Mouse (Mus musculus): ENCODE measurements at regions not wholly inside any gene's neighbourhood (a gene's known extent, or its start where the extent isn't known, plus 50 kb on each side); places are given as distances from the start of the nearest gene placed in this dataset.

DNA sequence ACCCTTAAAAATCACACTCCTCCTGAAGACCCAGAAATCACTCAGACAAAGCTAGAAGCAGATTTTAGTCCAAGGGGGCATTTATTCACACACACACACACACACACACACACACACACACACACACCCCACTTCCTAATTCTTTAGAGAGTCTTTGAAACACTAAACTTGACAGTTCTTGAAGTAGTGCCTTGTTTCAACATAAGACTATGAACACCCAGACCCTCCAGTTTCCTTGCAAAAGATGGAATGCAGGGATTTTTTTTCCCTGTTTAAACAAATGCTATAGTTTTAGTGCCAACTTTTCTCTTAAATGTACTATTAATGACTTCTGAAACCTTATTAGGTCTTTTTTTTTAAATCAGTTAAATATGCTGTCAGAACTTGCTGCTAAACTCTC, 279.2 kb upstream of the Fat1 start:
- no peak for TF ChIP-seq POLR2A (IDR thresholded peaks at IDR 0.05; ENCODE audit: borderline replicate concordance, extremely low read depth, insufficient read depth, insufficient read length, poor library complexity, severe bottlenecking)

GRCm38 (mm10) chr8:44656470-44656869, 278.8 kb upstream of the Fat1 start:
- no peak for DNase-seq (ENCODE audit: low read depth)
- no peak for TF ChIP-seq CTCF (IDR thresholded peaks at IDR 0.05; ENCODE audit: borderline replicate concordance, extremely low read depth, insufficient read depth, insufficient read length)
- no peak for TF ChIP-seq POLR2A (IDR thresholded peaks at IDR 0.05; ENCODE audit: borderline replicate concordance, extremely low read depth, insufficient read depth, insufficient read length, poor library complexity, severe bottlenecking)

More for the DNA sequence above, 279.2 kb upstream of the Fat1 start:
- DNase-seq (ENCODE audit: low read depth) = no peak

- no peak for DNase-seq (ENCODE audit: low read depth)
- no peak for TF ChIP-seq CTCF (IDR thresholded peaks at IDR 0.05; ENCODE audit: borderline replicate concordance, extremely low read depth, insufficient read depth, insufficient read length)
- TF ChIP-seq POLR2A (IDR thresholded peaks at IDR 0.05; ENCODE audit: borderline replicate concordance, extremely low read depth, insufficient read depth, insufficient read length, poor library complexity, severe bottlenecking) = no peak
Measured at GRCm38 (mm10) chr8:44661696-44662095, 273.6 kb upstream of the Fat1 start.

GRCm38 (mm10) chr8:44687126-44687525, 248.1 kb upstream of the Fat1 start:
- TF ChIP-seq CTCF (IDR thresholded peaks at IDR 0.05; ENCODE audit: borderline replicate concordance, extremely low read depth, insufficient read depth, insufficient read length) (no peak), POLR2A (IDR thresholded peaks at IDR 0.05; ENCODE audit: borderline replicate concordance, extremely low read depth, insufficient read depth, insufficient read length, poor library complexity, severe bottlenecking) (no peak)
- DNase-seq (ENCODE audit: low read depth) = no peak

DNA sequence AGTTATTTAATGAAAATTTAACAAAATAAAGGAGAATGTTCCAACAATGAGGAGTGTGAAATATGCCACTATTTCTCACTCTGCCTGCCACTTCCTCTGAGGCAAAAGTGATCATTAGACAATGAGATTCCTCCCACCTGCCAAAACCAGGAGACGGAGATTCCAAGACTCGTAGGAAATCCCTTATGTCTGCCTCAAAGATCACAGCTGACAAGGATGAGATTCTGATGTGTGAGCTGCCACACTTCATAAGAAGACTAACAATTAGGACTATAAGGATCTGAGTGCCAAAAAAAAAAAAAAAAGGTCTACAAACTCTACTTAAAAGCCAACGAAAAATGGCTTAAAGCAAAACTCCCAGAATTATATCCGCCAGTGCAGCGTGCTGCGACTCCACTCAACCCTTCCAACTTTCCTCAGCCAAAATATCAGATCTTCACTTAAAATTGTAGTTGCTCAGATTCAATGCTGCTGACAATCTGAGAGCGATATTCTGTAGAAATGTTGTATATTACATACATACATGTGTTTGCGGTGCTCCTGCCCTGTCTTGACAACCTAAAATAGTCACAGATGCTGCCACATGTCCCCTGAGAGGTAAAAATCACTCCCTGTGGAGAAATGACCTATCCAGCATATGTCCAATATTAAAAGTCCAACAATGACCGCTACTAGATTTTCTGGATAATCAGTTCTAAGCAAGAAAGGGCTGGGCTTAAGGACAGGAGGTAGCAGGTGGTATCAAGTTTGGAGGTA, 245.2 kb upstream of the Fat1 start:
- no peak for TF ChIP-seq CTCF (IDR thresholded peaks at IDR 0.05; ENCODE audit: borderline replicate concordance, extremely low read depth, insufficient read depth, insufficient read length)
- TF ChIP-seq POLR2A (IDR thresholded peaks at IDR 0.05; ENCODE audit: borderline replicate concordance, extremely low read depth, insufficient read depth, insufficient read length, poor library complexity, severe bottlenecking) = no peak
- DNase-seq (ENCODE audit: low read depth) = no peak

DNA sequence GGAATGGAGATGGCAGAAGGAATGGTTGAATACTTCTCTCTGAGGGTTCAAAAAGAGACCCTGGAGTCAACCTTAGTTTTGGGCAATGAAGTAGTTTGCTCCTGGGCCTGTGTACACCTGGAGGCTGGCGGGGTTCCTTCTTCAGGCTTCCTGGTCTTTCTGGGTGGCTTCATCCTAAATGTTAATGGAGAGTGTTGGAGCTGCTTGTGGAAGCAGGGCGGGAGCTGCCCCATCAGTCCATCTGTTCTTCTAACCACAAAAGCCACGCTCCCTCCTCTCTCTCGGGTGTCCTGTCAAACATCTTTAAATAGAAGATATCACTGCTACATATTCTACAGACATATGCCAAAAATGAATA, 244.7 kb upstream of the Fat1 start:
- no peak for DNase-seq (ENCODE audit: low read depth)
- no peak for TF ChIP-seq POLR2A (IDR thresholded peaks at IDR 0.05; ENCODE audit: borderline replicate concordance, extremely low read depth, insufficient read depth, insufficient read length, poor library complexity, severe bottlenecking)
- no peak for TF ChIP-seq CTCF (IDR thresholded peaks at IDR 0.05; ENCODE audit: borderline replicate concordance, extremely low read depth, insufficient read depth, insufficient read length)

DNA sequence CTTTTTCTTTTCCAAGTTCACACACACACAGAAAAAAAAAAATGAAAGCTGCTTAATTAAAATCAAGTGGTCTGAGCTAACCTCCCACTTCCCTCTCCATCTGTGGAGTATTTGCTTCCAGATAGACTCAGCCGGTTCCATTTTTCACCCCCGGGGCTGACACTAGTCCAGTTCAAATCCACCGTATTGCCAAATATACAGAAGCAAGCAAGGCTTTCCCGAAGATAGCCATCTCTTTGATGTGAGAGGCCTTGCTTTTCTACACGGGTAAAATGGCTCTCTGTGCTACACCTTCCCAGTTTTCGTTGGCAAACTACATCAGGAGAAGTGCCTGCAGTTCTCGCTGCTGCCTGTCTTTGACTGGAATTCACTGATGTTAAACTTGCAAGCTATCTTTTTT, 244.1 kb upstream of the Fat1 start:
- peak; percentile 17 for DNase-seq (ENCODE audit: low read depth)
- TF ChIP-seq CTCF (IDR thresholded peaks at IDR 0.05; ENCODE audit: borderline replicate concordance, extremely low read depth, insufficient read depth, insufficient read length) (no peak), POLR2A (IDR thresholded peaks at IDR 0.05; ENCODE audit: borderline replicate concordance, extremely low read depth, insufficient read depth, insufficient read length, poor library complexity, severe bottlenecking) (no peak)

DNA sequence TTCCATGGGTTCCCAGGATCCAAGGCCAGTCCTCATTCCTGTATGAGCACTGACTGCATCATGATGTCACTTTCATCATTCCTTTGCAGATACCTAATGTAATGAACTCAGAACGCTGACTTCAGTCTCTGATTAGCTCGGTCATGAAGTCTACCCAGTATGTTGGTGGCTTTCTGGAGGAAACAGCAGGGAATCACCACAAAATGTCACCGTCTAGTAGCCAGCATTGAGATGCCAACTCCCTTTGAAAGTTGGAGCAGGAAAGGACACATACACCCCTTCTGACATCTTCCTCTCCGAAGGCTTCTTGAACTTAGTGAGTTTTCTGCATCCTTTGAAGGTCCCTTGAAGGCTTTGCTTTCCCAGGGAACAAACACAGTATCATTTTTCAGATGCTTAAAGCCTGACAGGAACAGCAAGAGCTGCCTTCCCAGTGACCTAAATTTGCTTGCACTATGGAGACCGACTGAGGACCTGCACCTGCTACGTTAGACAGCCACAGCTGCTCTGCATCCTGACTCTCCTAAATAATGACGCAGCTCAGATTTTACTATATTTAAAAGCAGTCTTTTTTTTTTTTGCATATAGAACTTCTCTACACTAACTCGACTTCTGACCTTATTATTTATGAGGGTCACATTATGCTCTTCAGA, 243.1 kb upstream of the Fat1 start:
- no peak for TF ChIP-seq CTCF (IDR thresholded peaks at IDR 0.05; ENCODE audit: borderline replicate concordance, extremely low read depth, insufficient read depth, insufficient read length)
- no peak for TF ChIP-seq POLR2A (IDR thresholded peaks at IDR 0.05; ENCODE audit: borderline replicate concordance, extremely low read depth, insufficient read depth, insufficient read length, poor library complexity, severe bottlenecking)
- DNase-seq (ENCODE audit: low read depth) = no peak

- DNase-seq (ENCODE audit: low read depth) = peak; percentile 59
Measured at GRCm38 (mm10) chr8:44694861-44695260, 240.4 kb upstream of the Fat1 start.

GRCm38 (mm10) chr8:44696066-44696853, 239.0 kb upstream of the Fat1 start:
- no peak for TF ChIP-seq CTCF (IDR thresholded peaks at IDR 0.05; ENCODE audit: borderline replicate concordance, extremely low read depth, insufficient read depth, insufficient read length)
- TF ChIP-seq POLR2A (IDR thresholded peaks at IDR 0.05; ENCODE audit: borderline replicate concordance, extremely low read depth, insufficient read depth, insufficient read length, poor library complexity, severe bottlenecking) = no peak
- DNase-seq (ENCODE audit: low read depth) = peak; percentile 89

More at GRCm38 (mm10) chr8:44694861-44695260, 240.4 kb upstream of the Fat1 start:
- TF ChIP-seq POLR2A (IDR thresholded peaks at IDR 0.05; ENCODE audit: borderline replicate concordance, extremely low read depth, insufficient read depth, insufficient read length, poor library complexity, severe bottlenecking) = no peak
- no peak for TF ChIP-seq CTCF (IDR thresholded peaks at IDR 0.05; ENCODE audit: borderline replicate concordance, extremely low read depth, insufficient read depth, insufficient read length)

DNA sequence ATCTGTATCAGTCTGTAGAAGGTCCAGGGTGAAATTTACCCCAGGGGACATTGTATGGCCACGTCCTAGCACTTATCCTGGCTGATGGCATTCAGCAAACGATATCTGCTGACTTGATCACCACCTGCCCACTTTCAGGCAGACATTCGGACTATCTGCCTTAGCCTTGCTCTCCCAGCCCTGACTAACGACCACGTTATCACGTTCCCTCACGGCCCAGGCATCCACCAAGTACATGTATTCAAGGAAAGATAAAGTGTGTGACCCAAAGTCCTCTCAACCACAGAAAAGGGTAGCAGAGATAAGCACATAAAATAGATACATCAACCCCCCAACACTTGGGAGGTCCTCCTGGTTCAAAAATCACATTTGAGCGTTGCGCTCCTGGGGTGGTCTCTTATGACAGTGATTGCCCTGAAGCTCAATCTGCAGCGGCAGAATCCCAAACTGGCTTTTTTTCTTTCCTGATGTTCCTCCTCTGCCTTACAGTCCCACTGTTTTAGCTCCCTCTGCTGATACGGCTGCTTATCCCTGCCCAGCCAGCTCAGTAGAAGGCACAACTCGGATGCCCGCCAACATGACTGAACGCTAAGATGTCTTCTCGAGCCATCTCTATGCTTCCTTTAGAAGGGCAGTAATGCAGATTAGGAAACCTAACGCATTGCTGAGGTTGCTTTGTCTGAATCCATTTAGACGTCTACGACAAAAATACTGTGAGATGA, 235.7 kb upstream of the Fat1 start:
- DNase-seq (ENCODE audit: low read depth) = no peak

More for the DNA sequence above, 235.7 kb upstream of the Fat1 start:
- TF ChIP-seq CTCF (IDR thresholded peaks at IDR 0.05; ENCODE audit: borderline replicate concordance, extremely low read depth, insufficient read depth, insufficient read length) (no peak), POLR2A (IDR thresholded peaks at IDR 0.05; ENCODE audit: borderline replicate concordance, extremely low read depth, insufficient read depth, insufficient read length, poor library complexity, severe bottlenecking) (no peak)

Data from brain, embryonic 14.5 days (tissue).